Mouse (Mus musculus) hematopoietic stem cell, adult 5-6 weeks (primary cell): Measurements from ENCODE around the gene Sars. TPM values are rescaled to one million over a fixed set of nuclear protein-coding genes. Genes with fewer than 3 reads are reported as not detected.
A peak's percentile ranks its signal among the peaks of the same experiment; 100 is the strongest.

Source experiments
- ATAC-seq, 2 experiments: fragments of 125-278 bp in 1 of 2; replicated peaks in 1 of 2; 2 replicates each; pipeline ENCODE4 v1.8.0; 2016 to 2017; ENCODE audit warnings: inconsistent platforms in 2 of 2, mild to moderate bottlenecking in 2 of 2, moderate number of reproducible peaks in 2 of 2, low read depth in 1 of 2, moderate TSS enrichment in 1 of 2; ENCODE audit not compliant: low FRiP score in 2 of 2, poor library complexity in 2 of 2, severe bottlenecking in 2 of 2, insufficient read depth in 1 of 2, low TSS enrichment in 1 of 2
- total RNA-seq: library from RNA; stranded (forward); fragments of 172-1452, 232-1000 nt; gene quantifications from 2 replicates; pipeline ENCODE4 v1.2.3, GENCODE M21; 2017

The Sars gene
- total RNA-seq, 1 experiment from 2014 or later = 455 TPM

DNA sequence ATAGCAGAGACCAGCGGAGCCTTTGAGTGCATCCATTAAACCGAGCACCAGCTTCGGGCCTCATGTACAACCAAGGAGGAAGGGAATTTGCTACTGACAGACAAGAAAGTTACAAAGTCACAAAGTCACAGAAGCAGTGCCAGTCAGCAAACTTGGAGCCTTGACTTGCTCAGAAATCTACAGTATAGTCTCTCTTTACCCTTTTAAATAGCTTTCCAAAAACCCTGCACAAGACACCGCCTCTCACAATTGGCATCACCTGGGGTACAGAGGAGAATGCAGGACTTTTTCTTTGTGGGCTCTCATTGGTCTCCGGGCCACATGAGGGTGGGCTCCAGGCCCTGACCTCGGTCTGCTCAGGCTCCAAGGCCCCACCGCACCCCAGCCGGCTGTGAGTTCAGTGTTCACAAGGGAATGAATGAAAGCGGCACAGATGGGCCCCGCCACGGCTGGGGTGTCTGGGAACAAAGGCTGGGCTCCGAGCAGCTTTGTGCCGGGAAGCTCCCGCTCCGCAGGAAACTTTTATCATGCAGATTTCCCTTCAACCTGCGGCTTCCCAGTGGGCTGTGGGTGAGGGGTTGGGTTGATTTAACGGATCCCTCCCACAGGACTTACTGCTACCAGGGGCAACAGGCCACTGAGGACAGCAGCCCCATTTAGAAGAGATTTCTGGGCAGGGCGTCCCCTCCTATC is 11.7 kb downstream of the Sars start:
- ATAC-seq = no peak

DNA sequence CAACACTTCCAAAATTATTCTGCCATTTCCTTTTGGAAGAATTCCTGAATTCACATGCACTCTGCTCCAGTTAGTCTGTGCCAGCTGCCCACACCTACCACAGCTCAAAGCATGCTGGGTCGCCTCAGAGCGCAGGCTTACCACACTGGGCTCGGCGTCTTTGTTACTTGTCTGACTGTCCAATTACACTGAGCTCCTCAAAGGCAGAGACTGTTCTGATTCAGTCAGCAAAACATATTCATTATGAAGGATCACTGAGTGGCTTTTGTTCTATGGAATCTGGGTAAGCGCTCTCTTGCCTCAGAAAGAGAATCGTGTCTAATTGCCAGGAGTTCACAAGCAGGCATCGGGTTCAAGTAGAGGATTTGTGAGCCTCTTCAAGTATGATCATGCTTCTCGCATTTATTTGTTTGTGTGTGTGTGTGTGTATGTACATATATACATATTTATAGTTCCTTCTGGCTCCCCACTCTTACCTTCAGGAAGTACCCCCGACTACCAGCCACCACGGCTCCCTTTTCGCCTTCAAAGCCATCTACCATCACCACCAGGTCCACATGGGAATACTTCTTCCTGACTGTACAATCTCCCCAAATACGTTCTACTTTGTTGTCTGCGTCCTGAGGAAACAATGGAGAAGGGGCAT is 12.3 kb downstream of the Sars start:
- no peak for ATAC-seq

DNA sequence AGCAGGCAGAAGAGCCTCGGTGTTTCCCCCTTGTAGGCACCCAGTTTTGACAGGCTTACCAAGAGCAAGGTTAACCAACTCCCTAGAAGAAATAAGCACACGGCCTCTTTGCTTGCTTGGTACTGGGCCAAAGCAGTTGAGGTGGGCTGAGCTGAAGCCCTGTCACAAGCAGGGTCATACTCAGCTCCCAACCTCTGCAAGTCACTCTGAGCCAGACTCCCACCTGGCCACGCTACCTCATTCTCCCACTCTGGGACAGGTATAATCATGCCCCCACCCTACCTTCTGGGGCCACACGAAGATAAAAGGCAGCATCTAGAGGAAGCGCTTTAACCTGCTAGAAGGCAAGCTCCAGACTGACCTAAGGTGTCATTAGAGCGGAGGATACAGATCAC is 19.4 kb downstream of the Sars start:
- ATAC-seq = no peak

DNA sequence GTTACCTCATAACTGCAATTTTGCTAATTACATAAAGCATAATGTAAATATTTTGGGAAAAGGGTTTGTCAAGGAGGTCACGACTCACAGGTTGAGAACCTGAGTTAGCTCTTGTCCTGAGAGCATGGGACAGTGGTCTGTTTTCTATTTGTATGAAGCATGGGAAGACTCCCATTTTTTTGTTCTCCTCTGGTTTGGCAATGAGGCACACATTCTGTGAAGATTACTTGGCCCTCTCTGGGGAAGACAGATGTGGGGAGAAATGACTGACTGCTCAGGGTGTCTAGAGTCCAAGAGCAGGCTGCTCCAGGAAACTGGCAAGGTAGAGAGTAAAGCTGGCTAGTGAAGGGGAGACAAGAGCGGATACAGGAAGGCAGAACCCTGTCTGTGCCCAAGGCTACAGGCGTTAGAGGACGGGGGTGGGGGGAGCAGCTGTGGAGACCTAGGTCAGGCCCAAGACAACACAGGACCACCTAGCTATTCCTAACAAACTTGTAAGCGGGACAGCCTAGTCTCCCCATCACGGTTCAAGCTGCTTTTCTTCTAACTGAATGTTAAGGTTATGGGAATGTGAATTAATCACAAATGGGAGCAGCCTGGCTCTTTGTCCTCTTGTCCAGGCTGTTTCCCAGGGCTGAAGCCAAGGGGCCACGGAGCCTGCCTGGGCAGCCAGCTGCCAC is 19.9 kb downstream of the Sars start:
- ATAC-seq = no peak

DNA sequence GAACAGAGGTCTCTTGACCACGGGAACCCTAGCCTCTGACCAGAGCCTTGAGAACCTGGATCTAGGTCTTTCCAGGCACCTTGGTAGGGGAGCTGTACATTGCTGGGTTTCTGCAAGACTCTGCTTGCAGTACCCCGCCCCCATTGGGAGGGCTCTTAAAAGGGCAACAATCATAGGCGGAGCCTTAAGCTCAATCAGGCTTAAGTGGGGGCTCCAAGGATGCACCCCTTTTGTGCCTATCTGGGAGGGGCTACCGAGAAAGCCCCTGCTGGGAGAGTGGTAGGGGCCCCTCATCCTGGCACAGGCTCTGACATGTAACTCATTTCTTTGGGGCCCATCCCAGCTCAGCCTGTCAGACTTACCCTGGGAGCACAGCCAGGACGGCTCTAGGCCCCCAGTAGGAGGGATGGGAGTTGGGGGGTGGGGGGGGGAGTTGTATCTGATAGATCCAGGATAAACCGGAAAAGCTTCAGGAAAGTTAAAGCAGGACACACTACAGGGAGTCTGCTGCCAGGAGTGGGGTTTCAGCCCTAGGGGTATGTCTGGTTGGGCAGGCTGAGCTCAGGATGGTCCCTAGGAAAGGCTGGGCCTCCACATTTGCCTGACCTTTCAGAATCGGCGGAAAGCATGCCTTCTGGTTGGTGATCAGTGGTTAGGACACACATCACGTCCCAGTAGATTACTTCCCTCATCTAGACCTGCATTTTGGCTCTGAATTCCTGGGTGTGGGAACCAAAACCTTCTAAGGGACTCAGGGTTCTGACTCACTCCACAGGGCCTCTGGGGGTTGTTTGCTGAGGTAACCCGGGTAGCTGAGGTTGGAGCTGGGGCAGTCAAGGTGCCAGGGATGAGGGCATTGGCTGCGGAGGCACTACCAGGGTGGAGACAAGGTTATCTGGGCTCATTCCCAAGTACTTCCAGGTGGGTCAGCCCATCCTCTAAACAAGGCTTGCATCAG is 20.9 kb downstream of the Sars start:
- peak; percentile 46 to 48; a peak in 3 of 4 replicates for ATAC-seq

DNA sequence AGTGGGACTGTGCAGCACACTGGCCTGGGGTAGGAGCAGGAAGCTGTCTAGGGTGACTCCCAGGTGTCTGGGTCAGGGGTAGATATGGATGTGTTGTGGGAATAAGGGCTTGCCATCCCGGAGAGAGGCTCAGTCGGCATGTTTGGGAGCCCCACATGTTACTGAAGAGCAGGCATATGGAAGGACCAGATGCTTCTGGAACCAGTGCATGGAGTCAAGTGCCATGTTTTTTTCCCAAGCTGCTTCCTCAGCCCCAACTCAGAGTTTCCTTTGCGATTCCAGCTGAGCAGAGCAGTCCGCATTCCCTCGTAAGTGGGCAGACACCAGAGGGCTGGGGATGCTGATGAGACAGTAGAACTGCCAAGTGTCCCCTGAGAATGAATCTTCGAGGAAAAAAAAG is 22.0 kb downstream of the Sars start:
- ATAC-seq = no peak

DNA sequence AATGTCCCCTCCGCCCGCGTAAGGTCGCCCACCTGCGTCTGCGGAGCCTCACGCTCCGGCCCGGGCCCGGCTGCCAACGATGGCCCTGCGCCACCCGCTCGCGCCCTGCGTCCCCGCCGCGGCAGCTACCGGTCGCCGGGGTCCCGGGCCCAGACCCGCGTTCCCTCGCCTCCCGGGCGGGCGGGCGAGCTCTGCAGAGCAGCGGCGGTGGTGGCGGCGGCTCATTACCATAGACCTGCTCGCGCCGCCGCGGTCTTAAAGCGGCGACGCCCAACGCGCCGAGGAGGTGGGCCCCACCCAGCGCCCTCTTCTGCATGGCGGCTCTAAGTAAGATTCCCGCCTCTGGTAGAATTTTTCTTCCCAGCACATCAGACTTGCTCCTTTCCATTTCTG is 29.2 kb downstream of the Sars start:
- ATAC-seq = peak; percentile 56 to 73; a peak in 3 of 4 replicates

DNA sequence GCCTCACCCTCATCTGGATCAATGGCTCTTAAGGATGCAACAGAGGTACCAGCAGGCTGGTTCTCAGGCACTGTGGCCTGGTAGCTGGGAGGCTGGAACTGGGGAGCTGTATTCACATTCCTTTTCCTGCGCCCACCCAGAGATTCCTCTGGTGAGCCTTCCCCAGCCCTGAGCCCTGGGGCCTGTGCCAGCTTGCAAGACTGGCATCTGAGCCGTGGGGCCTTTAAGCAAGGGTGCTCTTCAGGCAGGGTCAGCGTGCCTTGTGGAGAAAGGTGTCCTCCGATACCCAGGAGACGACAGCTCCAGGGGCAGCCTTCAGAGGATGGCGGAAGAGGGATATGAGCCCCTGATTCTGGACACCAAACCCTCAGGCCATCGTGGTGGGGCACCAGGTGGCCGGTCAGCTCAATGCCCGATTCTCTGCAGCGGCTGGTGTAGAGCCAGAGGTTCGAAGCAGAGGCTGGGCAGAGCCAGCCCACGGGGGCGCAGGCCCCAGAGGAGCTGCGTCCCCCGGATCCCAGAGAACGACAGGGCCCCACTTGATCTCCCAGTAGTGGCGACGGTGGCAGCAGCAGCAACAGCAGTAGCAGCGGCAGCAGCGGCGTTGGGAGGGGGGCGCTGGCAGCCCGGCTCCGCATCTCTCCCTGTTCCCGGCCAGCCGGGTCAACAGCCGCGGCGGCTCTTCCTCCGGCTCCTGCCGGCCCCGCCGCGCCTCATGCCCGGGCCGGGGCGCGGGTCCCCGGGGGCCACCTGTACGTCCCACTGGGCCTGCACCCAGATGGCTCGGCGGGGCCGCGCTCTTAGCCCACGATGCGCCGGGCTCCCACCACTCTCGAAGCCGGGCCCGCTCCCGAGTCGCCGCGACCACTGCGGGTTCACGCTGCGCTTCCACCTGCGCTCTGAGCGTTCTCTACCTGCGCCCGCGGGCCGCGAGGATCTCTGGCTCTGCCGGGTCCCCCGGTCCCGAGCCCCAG is 29.9 kb downstream of the Sars start, which contains the start of gene Celsr2:
Celsr2 (minus strand) TSS at position 696 of the 974 bp plus-strand sequence.
- no peak; a peak in 1 of 4 replicates for ATAC-seq

DNA sequence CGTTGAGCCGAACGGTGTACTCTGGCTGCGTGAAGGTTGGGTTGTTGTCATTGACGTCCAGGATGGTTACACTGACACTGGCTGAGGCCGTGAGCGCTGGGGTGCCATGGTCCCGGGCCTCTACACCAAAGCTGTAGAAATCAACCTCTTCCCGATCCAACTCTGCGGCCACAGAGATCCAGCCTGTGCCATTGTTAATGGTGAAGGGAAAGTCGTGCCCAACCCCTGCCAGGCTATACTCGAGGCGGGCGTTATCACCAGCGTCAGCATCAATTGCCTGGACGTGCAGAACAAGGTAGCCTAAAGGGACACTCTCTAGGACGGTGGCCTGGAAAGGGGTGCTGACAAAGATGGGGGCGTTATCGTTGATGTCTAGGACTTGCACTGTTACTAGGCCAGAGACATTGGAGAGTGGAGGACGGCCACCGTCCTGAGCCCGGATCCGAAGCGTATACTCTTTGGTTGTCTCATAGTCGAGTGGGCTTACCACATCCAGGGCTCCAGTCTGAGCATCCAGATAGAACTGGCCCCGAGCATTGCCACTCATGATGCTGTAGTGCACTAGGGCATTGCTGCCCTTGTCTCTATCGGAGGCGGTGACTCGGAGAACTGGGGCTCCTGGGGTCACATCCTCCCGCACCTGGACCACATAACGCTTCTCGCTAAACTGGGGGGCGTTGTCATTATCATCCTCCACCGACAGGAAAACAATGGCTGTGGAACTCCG is 31.2 kb downstream of the Sars start:
- no peak for ATAC-seq

DNA sequence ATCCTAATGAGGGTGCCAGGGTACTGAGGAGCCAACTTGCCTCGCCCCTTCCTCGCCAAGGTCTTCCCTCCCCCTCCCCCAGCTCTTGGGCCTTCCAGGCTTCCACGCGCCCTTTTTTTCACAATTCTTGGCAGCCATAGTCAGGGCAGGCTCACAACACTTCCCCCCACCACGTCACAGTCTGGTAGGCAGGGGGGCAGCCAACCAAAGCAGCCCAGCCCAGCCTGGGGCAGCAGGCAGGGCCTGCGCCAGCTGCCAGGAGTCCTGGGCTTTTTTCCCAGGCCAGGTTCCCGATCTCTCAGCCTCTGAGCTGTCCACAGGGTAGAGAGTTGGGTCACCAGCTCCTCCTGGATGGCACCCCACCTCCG is 33.3 kb downstream of the Sars start:
- no peak for ATAC-seq

DNA sequence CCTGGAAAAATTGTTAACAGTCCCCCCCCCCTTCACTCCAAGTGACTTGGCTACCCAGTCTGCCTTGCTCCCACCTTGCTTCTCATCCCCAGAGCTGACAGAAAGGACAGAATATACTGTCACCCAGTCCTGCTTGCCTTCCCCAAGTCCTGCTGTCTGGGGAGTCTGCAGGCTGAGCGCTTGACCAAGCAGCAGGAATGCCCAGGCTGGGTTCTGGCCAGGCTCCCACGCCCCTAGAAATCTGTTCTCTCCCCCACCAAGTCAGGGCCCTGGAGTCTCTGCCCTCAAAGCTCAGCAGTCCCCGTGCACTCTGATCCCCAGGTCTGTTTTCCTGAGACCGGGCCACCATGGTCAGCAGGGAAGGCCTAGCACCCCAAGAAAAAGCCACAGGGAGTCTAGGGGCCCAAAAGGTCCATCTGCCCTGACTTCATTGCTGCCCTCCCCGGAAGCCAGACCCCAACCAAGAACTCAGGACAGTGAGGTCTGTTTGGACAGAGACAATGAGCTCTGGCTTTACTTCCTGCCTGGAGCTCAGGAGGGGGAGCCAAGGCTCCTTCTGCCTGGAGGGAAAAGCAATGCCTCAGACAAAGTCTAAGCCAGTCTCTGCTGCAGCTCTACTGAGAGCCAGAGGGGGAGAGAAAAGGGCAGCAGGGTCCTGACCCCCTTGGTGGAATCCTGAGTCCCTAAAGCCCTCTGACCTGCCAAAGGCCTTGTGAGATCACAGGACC is 33.8 kb downstream of the Sars start:
- ATAC-seq = no peak

DNA sequence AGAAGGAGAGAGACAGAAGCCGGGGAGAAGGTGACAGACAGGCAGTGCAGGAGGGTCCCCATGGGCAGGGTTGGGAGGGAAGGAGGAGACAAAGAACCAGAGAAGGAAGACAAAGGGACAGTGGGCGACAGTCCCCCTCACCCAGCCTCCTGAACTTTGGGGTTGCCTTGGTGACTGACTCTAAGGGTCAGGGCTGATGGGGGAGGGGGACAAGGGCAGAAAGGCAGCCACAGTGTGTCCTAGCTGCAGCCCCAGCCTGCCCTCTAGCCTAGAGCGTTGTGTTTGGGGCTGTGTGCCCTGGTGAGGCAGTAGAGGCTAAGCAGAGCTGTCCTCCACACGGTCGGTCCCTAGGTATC is 34.7 kb downstream of the Sars start:
- ATAC-seq = no peak

DNA sequence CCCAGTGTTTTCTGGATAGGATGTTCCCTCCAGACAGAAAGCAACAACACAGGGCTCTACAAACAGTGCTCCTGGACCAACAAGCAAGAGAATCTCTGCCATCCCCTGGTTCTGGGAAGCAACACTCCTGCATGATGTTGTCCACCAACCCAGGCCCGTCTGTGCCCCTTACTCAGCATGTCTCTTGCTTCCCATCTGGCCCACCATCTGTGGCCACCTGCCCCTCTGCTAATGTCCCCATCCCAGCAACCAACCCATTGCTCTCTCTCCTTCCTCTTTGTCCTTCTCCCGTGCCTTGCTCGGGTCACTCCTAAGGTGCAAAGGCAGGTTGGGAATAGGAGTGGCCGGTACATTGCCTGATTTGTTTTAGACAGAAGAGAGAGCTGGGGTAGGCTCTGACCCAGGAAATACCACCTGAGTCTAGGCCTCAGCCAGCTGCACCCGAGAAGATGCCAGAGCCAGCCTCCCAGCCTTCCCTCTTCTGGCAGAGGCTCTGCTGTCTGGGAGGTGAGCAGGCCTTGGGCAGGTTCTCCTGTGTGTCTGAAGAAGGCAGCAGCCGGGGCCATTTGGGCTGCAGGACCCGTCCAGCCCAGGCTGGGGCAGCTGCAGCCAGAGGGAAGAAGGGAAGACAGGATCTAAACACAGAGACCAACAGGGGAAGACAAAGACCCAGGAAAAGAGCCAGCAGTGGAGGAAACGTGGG is 35.2 kb downstream of the Sars start:
- no peak for ATAC-seq

DNA sequence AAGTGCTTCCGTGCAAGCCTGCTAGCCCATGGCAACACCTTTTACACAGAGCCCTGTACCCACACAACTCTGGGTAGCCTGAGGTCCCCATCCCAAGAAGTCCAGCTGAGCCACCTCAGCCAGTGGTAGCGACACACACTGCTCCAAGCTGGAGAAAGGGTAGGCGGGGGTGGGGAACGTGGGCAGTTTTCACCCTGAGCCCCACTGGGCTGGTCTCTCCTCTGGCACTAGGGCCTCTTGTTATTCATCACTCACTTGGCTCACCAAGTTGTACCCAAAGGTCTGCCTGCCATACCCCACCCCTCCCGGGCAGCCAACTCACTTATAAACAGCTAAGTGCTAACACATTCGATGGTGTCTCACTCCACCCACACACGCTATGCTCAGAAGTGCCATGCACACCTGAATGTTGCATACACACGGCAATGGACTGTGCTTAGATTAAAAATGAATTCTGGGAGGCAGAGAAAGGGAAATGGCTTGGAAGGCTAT is 36.4 kb downstream of the Sars start:
- no peak for ATAC-seq
